Mouse (Mus musculus): ENCODE results near the gene Exoc3l2.
"Not testable (repeated sequence)": the region's sequence is repeated elsewhere in the genome, so short reads cannot be mapped to it uniquely, and the experiment has no call there.

The Exoc3l2 gene

GRCm38 (mm10) chr7:19491731-19492130, 28.6 kb downstream of the Exoc3l2 start:
- no peak for DNase-seq

GRCm38 (mm10) chr7:19494751-19495474, 31.8 kb downstream of the Exoc3l2 start:
- DNase-seq: no peak

GRCm38 (mm10) chr7:19495521-19496213, 32.5 kb downstream of the Exoc3l2 start:
- DNase-seq: no peak

- no peak for DNase-seq
Measured at GRCm38 (mm10) chr7:19496214-19496555, 33.1 kb downstream of the Exoc3l2 start.

- no peak for DNase-seq
Measured at GRCm38 (mm10) chr7:19498326-19498725, 35.2 kb downstream of the Exoc3l2 start.

- DNase-seq: no peak
Measured at GRCm38 (mm10) chr7:19500420-19501363, 37.6 kb downstream of the Exoc3l2 start.

GRCm38 (mm10) chr7:19501658-19502057, 38.5 kb downstream of the Exoc3l2 start:
- no peak for DNase-seq

GRCm38 (mm10) chr7:19503481-19504068, 40.4 kb downstream of the Exoc3l2 start:
- DNase-seq: no peak

- DNase-seq: no peak
Measured at GRCm38 (mm10) chr7:19506326-19506725, 43.2 kb downstream of the Exoc3l2 start.

- peak; percentile 76 for DNase-seq
Measured at GRCm38 (mm10) chr7:19506969-19507611, 44.0 kb downstream of the Exoc3l2 start.

- DNase-seq: no peak
Measured at GRCm38 (mm10) chr7:19507612-19507981, 44.5 kb downstream of the Exoc3l2 start.

- DNase-seq: peak; percentile 93
Measured at GRCm38 (mm10) chr7:19508150-19508923, 45.2 kb downstream of the Exoc3l2 start, which contains the start of the genes Bloc1s3 and Trappc6a. TSS of gene Bloc1s3 (minus strand) at chr7:19508367. TSS of gene Trappc6a (plus strand) at chr7:19508395.

- DNase-seq: no peak
Measured at GRCm38 (mm10) chr7:19508924-19509568, 45.9 kb downstream of the Exoc3l2 start.

GRCm38 (mm10) chr7:19509786-19510185, 46.7 kb downstream of the Exoc3l2 start:
- DNase-seq: no peak

- not testable (repeated sequence) for DNase-seq
Measured at GRCm38 (mm10) chr7:19511934-19512333, 48.8 kb downstream of the Exoc3l2 start.

- DNase-seq: no peak
Measured at GRCm38 (mm10) chr7:19512353-19512752, 49.2 kb downstream of the Exoc3l2 start.

GRCm38 (mm10) chr7:19517652-19518365, 54.7 kb downstream of the Exoc3l2 start, which contains the start of gene Nkpd1:
TSS of gene Nkpd1 (plus strand) at chr7:19517838.
- DNase-seq: no peak

GRCm38 (mm10) chr7:19520032-19520431, 56.9 kb downstream of the Exoc3l2 start:
- DNase-seq: no peak

GRCm38 (mm10) chr7:19523017-19523756, 60.1 kb downstream of the Exoc3l2 start:
- DNase-seq: no peak

Data from right cerebral cortex, postnatal 14 days (tissue).